Mouse (Mus musculus): ENCODE results near the gene Serpina3g.

Gene Serpina3g

GRCm38 (mm10) chr12:104283380-104283779 lies 47.3 kb downstream of the Serpina3g start:
- DNase-seq = no peak

DNA sequence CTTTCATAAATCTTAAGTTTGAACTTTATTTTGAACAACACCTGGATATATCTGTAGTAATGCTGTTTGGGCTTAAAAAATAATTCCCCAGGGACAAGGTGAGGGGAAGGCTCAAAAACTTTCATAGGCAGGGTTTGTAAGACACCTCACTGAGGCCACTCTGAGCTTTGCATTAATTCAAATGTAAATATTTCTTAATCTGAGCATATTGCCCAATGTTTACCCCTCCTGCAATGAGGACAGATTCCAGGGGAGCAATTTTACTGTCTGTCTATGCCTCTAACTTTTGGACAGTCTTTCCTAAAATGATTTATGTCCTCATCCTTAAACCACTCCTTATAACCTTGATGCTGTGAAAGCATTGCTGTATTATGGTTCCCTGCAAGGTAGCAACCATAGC lies 52.3 kb downstream of the Serpina3g start:
- no peak for DNase-seq

DNA sequence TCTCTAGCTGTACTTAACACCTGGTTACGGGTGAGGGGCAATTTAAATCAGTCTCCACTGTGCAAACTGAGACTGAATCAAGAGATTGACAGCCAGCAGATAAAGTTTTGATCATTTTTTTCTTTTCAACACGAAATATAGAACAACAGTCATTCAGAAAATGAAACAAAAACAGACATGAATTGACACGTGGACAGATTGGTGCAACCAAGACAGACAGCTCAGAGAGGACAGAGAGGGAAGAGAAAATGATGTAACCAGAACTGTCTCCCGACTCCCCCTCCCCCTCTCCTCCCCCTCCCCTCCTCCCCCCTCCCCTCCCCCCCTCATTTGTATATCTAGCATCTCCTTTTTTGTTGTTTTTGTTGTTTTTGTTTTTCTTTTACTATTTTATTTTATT lies 53.8 kb downstream of the Serpina3g start:
- DNase-seq = no peak

Measured in cerebellum, adult 11 months (tissue).